18 mouse cellular contexts compared by ENCODE assay signal in the genomic region with DNA sequence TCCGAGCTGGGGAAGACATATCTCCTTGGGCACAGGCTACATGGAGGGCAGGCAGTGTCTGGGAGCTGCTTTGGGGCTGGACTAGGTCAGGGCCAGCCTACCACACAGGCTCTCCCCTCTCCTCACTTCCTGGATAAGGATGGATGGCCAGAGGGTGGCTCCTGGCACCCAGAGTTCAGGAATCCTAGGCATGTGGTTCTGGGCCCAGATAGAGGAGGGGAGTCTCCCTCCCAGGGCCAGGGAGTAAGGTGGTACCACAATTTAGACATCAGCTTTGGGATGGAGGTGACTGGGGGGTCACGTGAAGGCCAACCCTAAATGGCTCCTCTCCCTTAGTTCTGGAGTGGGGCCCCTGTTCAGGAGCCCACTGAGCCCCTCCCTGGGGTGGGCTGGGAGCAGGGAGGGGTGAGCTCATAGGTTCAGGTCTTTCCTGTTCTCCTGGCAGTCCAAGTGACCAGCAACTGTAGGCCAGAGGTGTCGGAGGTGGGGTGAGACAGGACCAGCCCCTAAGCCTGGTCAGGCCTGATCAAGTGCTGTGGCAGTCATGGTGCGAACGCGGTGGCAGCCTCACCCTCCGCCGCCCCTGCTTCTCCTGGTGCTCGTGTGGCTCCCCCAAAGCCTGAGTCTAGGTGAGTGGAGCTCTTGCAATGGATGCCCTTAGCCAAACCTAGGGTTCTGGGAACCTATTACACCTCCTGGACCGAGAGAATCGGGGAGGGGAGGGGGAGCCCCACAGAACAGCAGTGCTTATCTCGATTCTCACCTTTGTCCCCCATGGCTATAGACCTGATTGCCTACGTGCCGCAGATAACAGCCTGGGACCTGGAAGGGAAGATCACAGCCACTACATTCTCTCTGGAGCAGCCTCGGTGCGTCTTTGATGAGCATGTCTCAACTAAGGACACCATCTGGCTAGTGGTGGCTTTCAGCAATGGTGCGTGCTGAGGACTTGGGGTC. TPM values are rescaled to one million over a fixed set of nuclear protein-coding genes. Genes with fewer than 3 reads are reported as not detected.
DNase-seq lines count a peak whose midpoint lies in the region; ATAC-seq and TF ChIP-seq lines count a peak whose summit lies in the region.
"Had no signal": no experiment of that assay in that cellular context is flagged by ENCODE, and none has a peak within 500 bp of the region (broad histone marks: within the 10 kb centered on the region; RNA-seq: fewer than 3 reads in every experiment).

A gene (plus strand): TSS at position 239 of the 957 bp plus-strand sequence.

- 76% methylated on average over 17 of the region's 17 CpGs for WGBS in kidney, postnatal 0 days
- WGBS in kidney, embryonic 14.5 days, result 70% methylated on average over 17 of the region's 17 CpGs
- 45% methylated on average over 17 of the region's 17 CpGs for WGBS in heart, embryonic 16.5 days
- 49% methylated on average over 17 of the region's 17 CpGs for WGBS in liver, embryonic 15.5 days (ENCODE audit: insufficient replicate concordance)

- TF ChIP-seq CTCF in kidney, postnatal 0 days (IDR thresholded peaks at IDR 0.05; ENCODE audit: low read depth), result no peak

- no peaks in the 10 kb centered on the region for H3K4me1 ChIP-seq in kidney, postnatal 0 days (replicated peaks; ENCODE audit: insufficient read depth, low read length)
- no peaks in the 10 kb centered on the region for H3K4me1 ChIP-seq in kidney, embryonic 14.5 days (ENCODE audit: control insufficient read depth, insufficient read depth, low read length)
- no peaks in the 10 kb centered on the region for H3K4me1 ChIP-seq in heart, embryonic 16.5 days (ENCODE audit: control insufficient read depth, insufficient read depth, low read length)
- H3K4me1 ChIP-seq in liver, embryonic 15.5 days (replicated peaks), result peaks cover 9% of the 10 kb centered on the region
- H3K4me1 ChIP-seq: forebrain, embryonic 15.5 days had no signal

- ATAC-seq in kidney, postnatal 0 days (replicated peaks; ENCODE audit: low FRiP score, low read depth), result peak; percentile 44; the same call in 1 of the 2 replicates
- no peak; the same call in 1 of the 2 replicates for ATAC-seq in kidney, embryonic 14.5 days (ENCODE audit: low FRiP score, low TSS enrichment)
- peak; percentile 47 for ATAC-seq in heart, embryonic 16.5 days (replicated peaks; ENCODE audit: extremely low read depth, insufficient read depth, low FRiP score)
- ATAC-seq in liver, embryonic 15.5 days (ENCODE audit: insufficient read depth), result 0 out of 2 replicates have a peak, but pooled peaks have one; percentile 7
- ATAC-seq: forebrain, embryonic 15.5 days; Patski had no signal

- H3K9me3 ChIP-seq in kidney, postnatal 0 days (replicated peaks; ENCODE audit: low read length), result no peaks in the 10 kb centered on the region
- H3K9me3 ChIP-seq in kidney, embryonic 14.5 days (ENCODE audit: control insufficient read depth, low read length), result no peaks in the 10 kb centered on the region
- no peaks in the 10 kb centered on the region for H3K9me3 ChIP-seq in heart, embryonic 16.5 days (replicated peaks; ENCODE audit: control insufficient read depth, low read length)
- no peaks in the 10 kb centered on the region for H3K9me3 ChIP-seq in liver, embryonic 15.5 days (replicated peaks)
- H3K9me3 ChIP-seq: embryonic facial prominence, embryonic 13.5 days; forebrain, embryonic 15.5 days; liver, embryonic 13.5 days had no signal

- H3K27me3 ChIP-seq in kidney, postnatal 0 days (ENCODE audit: insufficient read depth, low read length), result no peaks in the 10 kb centered on the region
- no peaks in the 10 kb centered on the region for H3K27me3 ChIP-seq in kidney, embryonic 14.5 days (ENCODE audit: control insufficient read depth, insufficient read depth, low read length)
- no peaks in the 10 kb centered on the region for H3K27me3 ChIP-seq in heart, embryonic 16.5 days (ENCODE audit: control insufficient read depth, insufficient read depth, low read length)
- H3K27me3 ChIP-seq in liver, embryonic 15.5 days, result no peaks in the 10 kb centered on the region
- H3K27me3 ChIP-seq: embryonic facial prominence, embryonic 13.5 days; forebrain, embryonic 15.5 days; Patski had no signal

- H3K36me3 ChIP-seq in kidney, postnatal 0 days (ENCODE audit: insufficient read depth, low read length), result no peaks in the 10 kb centered on the region
- no peaks in the 10 kb centered on the region for H3K36me3 ChIP-seq in kidney, embryonic 14.5 days (ENCODE audit: control insufficient read depth, insufficient read depth, low read length)
- no peaks in the 10 kb centered on the region for H3K36me3 ChIP-seq in heart, embryonic 16.5 days (ENCODE audit: control insufficient read depth, insufficient read depth)
- H3K36me3 ChIP-seq in liver, embryonic 15.5 days (replicated peaks), result no peaks in the 10 kb centered on the region
- H3K36me3 ChIP-seq: embryonic facial prominence, embryonic 13.5 days; forebrain, embryonic 15.5 days; liver, embryonic 13.5 days had no signal

- no peak for DNase-seq in kidney, postnatal 0 days (ENCODE audit: low spot score)
- DNase-seq in heart, adult 8-10 months (ENCODE audit: low spot score), result no peak
- no peak for DNase-seq in right cerebral cortex, postnatal 14 days
- DNase-seq in retina, embryonic 14.5 days (ENCODE audit: low spot score), result no peak
- no peak for DNase-seq in left cerebral cortex, postnatal 36 days (ENCODE audit: low spot score in 2 of 2)
- DNase-seq: cerebellum, adult 9-10 months; gastrocnemius, postnatal 36 days; kidney, adult 8-10 months; layer of hippocampus, postnatal 36 days; liver, embryonic 13.5 days; spleen, adult 18-20 months; thymus, postnatal 14 days had no signal

- H3K9ac ChIP-seq in kidney, postnatal 0 days (ENCODE audit: low read depth, low read length), result no peak within 1 kb of the TSS
- H3K9ac ChIP-seq in kidney, embryonic 14.5 days (ENCODE audit: low read depth, low read length), result no peak within 1 kb of the TSS
- no peak within 1 kb of the TSS for H3K9ac ChIP-seq in heart, embryonic 16.5 days (ENCODE audit: low read length)
- H3K9ac ChIP-seq in liver, embryonic 15.5 days, result no peak within 1 kb of the TSS
- H3K9ac ChIP-seq: embryonic facial prominence, embryonic 13.5 days; forebrain, embryonic 15.5 days; liver, embryonic 13.5 days had no signal

- no peak within 1 kb of the TSS for H3K4me2 ChIP-seq in kidney, postnatal 0 days (ENCODE audit: low read length)
- H3K4me2 ChIP-seq in kidney, embryonic 14.5 days (replicated peaks; ENCODE audit: low read depth, low read length), result no peak within 1 kb of the TSS
- no peak within 1 kb of the TSS for H3K4me2 ChIP-seq in heart, embryonic 16.5 days (ENCODE audit: low read depth, low read length)
- no peak within 1 kb of the TSS for H3K4me2 ChIP-seq in liver, embryonic 15.5 days
- H3K4me2 ChIP-seq: forebrain, embryonic 15.5 days; liver, embryonic 13.5 days had no signal

- intact Hi-C loops in left cerebral cortex, postnatal 36 days (cut with DNase I), result no loop called here

- H3K27ac ChIP-seq in kidney, postnatal 0 days, result no peak within 1 kb of the TSS
- H3K27ac ChIP-seq in kidney, embryonic 14.5 days (ENCODE audit: low read depth, low read length), result no peak within 1 kb of the TSS
- no peak within 1 kb of the TSS for H3K27ac ChIP-seq in heart, embryonic 16.5 days (ENCODE audit: low read length)
- no peak within 1 kb of the TSS for H3K27ac ChIP-seq in liver, embryonic 15.5 days (replicated peaks)
- H3K27ac ChIP-seq: embryonic facial prominence, embryonic 13.5 days; forebrain, embryonic 15.5 days; liver, embryonic 13.5 days had no signal

- no peak within 1 kb of the TSS for H3K4me3 ChIP-seq in kidney, postnatal 0 days (replicated peaks; ENCODE audit: low read depth, low read length)
- H3K4me3 ChIP-seq in kidney, embryonic 14.5 days (ENCODE audit: low read length), result no peak within 1 kb of the TSS
- no peak within 1 kb of the TSS for H3K4me3 ChIP-seq in heart, embryonic 16.5 days (ENCODE audit: low read length)
- H3K4me3 ChIP-seq in liver, embryonic 15.5 days (replicated peaks), result no peak within 1 kb of the TSS
- H3K4me3 ChIP-seq: embryonic facial prominence, embryonic 13.5 days; forebrain, embryonic 15.5 days; liver, embryonic 13.5 days had no signal

RNA-seq across cellular contexts. Expression of the gene that starts here (rescaled TPM):
- polyA plus RNA-seq in kidney, postnatal 0 days (2015; fragmentation: Nextera tagmentation; extraction: Ambion mirVana), result 5.1 and 6.0 TPM in 2 replicates
- polyA plus RNA-seq in kidney, embryonic 14.5 days (2014; fragmentation: Nextera tagmentation; extraction: Ambion mirVana), result 0.85 and 0.99 TPM in 2 replicates
- 10 to 100 TPM; 13.3 to 26.7 (median 18.2) TPM for total RNA-seq in heart, adult 8-10 months (2022)
- 26.7 and 28.7 TPM in 2 replicates for polyA plus RNA-seq in heart, embryonic 16.5 days (2015; fragmentation: Nextera tagmentation; extraction: Ambion mirVana)
- polyA plus RNA-seq in liver, embryonic 15.5 days (2015; fragmentation: Nextera tagmentation; extraction: Ambion mirVana), result 3.3 and 3.8 TPM in 2 replicates
- not detected for total RNA-seq in left cerebral cortex, postnatal 36 days (2021)
- total RNA-seq: gastrocnemius, postnatal 36 days; layer of hippocampus, postnatal 36 days had no signal
- polyA plus RNA-seq: forebrain, embryonic 15.5 days had no signal

Comparison
In these comparisons a context has a peak if more than half of its experiments do, and no peak if none do; other contexts are left out.
1. RNA of the gene that starts here (total RNA-seq): 13.3 to 26.7 TPM in heart, adult 8-10 months; not detected in left cerebral cortex, postnatal 36 days; every median in the first group is over 10 times any median in the second.